Mouse (Mus musculus) A20 (cell line): ENCODE measurements at regions not wholly inside any gene's neighbourhood (a gene's known extent, or its start where the extent isn't known, plus 50 kb on each side); places are given as distances from the start of the nearest gene placed in this dataset.

Source experiments
- DNase-seq: peaks from one replicate; pipeline ENCODE4 v3.0.0-alpha.2; 2011; ENCODE audit warnings: low read depth, low spot score

DNA sequence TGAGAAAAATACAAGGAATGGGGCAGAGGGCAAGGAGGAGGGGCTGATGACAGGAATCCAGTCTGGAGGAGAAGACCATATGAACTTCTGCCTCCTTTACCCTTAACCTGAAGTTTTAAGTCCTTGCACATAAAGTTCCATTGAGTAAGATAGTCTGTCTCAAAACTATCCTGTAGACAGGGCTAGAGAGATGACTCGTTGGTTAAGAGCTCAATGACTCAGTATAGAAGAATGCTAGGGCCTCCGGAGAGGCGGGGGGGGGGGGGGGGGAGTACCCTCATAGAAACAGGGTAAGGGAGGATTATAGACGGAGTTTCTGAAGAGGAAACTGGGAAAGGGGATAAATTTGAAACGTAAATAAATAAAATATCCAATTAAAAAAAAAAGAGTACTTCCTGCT lies 191.8 kb upstream of the Gcfc2 start:
- no peak for DNase-seq

DNA sequence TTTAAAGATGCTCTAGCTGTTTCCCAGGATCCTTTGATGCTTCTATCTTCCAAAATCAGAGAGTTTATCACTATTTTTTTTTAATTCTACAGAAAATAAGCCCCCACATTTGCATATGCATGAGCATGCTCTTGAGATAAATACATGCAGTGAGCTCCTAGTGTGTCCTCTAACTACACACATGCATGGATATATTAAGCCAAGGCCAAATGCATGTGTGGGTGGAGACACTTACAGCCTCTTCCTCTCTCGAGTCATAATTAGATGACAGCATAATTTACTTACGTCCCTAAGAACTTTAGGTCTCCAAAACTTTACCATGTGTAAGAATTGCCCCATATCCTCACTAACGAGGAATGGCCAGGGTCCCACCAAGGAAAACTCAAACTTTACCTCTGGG lies 189.9 kb upstream of the Gcfc2 start:
- DNase-seq: no peak

DNA sequence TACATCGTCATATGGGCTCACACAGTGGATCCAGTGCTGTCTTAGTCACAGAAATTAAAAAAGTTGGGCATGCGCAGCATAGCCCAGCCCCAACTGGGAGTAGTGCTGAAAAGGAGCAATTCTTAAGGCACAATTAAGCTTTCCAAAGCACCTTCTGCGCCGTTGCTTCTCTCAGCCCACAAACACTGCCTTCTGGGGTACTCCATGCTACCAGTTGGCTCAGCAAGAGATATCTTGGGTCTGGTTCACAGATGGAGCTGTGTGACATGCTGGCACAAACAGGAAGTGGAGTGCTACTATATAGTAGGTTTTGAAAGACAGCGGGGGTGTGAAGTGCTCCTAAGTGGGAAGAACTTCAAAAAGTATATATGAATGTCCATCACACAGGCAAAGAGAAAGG lies 185.0 kb upstream of the Gcfc2 start:
- DNase-seq: no peak

DNA sequence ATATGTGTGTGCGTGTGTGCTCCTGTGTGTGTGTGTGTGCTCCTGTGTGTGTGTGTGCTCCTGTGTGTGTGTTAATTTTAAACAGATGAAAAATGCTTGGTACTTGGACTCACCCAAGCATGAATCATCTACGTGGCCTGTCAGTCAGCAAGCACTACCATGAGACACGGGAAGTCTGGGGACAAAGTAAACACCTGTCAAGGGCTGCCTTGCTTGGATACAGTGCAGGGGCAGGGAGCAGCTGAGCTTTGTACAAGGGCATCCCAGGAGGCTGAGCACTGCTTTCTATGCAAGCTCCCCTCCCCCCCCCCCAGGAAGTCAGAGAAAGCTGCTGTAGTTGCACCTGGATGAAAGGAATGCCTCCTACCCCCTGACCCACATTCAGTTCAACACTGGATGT lies 173.8 kb upstream of the Gcfc2 start:
- no peak for DNase-seq

DNA sequence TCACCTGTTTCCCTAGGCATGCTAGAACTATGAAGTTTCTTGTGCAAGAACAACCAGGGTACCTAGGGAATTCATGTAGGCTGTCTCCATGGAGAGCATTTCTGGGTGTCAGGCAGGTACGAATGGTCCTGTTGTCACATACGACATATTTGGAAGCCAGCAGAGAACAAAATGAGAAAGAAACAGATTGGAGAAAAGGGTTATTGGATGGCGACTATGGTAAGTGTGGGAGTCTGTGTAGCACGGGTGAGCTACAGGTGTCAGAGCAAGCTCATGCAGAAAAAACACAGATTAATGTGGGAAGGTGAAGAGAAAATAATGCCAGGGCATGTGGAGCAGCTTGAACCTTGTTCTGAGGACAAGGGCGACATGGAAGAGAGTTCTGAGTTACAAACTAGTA lies 171.8 kb upstream of the Gcfc2 start:
- no peak for DNase-seq

DNA sequence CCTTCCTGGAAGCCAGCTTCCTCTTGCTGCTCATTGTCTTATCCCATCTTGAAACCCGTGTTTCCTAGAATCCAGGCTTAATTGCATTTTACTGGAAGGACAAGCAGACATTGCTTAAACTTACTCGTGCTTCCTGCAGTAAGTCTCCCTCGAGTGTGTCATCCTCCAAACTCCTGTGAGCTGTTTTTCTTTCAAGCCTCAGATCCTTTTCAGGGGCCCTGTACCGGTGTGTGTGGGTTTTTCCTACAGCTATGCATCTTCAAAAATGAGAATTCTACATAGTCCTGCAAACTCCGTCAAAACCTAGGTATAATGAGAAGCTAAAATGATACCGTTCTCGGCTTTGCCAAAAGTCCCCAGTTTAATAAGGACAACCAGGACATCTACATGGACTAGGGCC lies 167.2 kb upstream of the Gcfc2 start:
- no peak for DNase-seq

DNA sequence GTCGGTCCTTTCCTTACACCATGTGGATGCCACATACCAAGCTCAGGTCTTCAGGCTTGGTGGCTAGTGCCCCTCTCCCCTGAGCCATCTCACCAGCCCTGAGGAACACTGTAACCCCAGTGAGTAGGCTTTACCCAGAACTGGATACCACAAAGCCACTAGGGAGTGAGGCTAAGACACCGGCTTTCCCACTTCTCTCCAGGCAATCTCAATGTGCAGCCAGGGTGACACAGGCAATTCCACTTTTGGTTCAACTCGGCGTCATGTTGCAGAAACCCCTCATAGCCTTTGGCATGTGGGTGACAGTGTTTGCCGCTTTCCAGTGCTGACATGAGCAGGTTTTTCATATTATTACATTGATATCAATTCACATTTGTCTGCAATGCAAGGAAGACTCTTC lies 164.6 kb upstream of the Gcfc2 start:
- no peak for DNase-seq

DNA sequence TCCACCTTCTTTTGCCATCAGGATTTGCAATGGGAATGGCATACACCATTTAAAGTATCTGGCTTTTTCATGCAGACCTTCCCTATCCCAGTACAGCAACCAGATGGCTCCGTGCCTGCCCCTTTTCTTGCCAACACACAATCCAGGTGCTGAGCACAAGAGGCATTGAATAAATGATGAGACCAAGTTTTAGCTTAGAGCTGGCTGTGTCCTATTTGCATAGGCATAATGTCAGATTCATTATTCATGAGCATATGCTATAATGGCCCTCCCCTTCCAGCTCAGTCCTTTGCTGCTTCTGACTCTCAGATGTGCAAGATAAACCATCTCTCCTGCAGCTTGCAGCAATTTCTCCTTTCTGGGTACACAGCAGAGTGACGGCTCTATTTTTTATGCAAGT lies 163.3 kb upstream of the Gcfc2 start:
- no peak for DNase-seq

DNA sequence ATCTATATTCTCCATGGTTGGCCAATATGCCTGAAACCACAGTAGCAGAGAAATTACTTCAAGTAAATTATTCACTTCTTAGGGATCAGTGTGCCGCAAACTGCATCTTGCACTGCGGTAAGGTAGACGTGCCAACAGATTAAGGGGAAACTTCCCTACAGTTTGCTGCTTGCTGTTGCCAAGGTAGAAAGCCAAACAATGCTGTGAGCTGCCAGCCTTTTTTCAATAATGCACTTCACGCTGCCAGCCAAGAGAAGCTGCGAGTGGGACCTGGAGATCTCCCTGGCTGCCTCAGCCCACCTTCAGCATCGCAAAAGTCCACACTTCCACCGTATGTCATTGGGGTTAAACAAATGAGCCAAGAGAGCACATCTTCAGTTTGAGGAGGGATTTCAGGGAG lies 157.6 kb upstream of the Gcfc2 start:
- no peak for DNase-seq

DNA sequence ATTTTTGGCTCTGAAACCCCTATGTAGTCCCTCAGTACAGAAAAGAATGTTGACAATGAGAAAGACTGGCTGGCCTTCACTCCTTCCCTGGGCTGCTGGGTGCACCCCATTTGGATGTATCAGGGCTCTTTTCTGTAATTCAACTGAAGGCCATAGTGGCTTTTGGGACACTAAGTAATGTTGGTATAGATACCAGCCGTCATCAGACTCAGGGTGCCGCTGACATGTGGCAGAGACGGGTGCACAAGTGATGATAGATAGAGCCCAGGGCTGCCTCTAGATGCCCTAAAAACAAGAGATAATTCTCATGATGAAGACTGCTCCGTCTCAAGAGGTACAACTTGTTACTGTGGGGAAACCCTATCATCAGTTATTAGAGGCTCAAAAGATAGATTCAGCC lies 156.7 kb upstream of the Gcfc2 start:
- no peak for DNase-seq

DNA sequence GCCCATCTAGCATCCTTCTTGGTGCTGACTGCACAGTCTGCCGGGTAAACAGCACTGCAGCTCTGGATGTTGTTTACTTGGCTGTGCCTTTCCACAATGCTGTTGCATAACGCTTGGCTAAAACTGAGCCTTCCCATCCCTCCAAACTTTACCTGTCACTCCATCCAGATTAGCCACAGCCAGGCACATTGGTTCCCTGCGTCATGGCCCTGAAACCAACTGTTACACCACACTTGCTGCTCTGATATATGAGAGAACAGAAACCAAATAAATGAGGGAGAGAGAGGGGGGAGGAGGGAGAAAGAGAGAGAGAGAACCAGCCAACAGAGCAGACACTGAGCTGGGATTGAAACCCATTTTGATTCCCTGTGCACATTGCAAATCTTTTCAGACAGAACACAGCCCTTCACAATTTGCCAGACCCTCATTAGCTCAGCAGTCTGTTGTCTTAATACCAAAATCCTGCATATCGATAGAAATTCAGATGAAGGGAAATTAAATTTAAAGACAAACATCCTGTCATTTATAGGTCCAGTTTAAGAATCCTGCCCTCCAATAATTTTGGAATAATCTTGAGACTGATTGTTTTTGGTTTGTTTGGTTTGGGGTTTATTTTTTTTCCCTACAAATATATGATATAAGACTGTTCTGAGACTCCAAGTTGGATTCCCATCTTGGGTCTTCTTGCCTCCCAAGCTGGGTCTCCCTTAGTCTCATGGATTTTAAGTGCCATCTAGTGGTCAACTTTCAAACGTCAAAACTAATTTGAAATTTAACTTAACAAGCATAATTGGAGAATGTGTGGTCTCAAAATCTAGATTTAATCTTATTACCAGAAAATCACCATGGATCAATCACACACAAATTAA lies 154.6 kb upstream of the Gcfc2 start:
- peak; percentile 25 for DNase-seq

DNA sequence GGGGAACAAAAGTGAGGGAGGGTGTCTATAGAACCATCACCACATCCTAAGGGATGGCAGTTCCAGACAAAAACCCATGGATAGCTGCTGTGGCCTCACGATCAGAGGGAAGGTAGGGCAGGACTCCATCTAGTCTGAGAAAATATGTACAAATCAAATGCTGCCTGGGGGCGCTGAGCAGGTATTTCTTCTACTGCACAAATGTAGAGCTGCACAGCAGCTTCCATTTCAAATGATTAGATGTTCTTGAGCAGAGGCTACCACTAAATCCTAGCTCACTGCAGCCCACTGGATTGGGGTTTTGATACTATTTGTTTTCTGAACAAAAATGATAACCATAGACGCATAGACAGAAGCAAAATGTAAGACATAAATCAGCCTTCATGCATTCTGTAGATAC lies 153.2 kb upstream of the Gcfc2 start:
- DNase-seq: no peak

DNA sequence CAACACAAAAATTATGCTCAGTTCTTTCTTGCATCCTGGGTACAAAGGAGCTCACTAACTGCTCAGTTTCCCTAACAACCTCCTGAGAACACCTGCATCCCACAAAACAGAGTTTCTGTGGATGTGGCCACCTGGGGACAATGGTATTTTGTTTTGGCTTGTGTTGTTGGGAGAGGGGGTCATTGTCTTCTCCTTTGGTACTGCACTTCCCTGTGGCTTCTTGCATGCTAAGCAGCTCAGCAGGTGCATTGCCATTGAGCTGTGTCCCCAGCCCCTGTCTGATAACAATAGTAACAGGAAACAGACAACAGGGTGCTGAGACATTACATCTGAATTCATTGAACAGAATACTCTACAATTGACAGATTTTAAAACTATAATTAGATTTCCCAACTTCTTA lies 151.6 kb upstream of the Gcfc2 start:
- no peak for DNase-seq

DNA sequence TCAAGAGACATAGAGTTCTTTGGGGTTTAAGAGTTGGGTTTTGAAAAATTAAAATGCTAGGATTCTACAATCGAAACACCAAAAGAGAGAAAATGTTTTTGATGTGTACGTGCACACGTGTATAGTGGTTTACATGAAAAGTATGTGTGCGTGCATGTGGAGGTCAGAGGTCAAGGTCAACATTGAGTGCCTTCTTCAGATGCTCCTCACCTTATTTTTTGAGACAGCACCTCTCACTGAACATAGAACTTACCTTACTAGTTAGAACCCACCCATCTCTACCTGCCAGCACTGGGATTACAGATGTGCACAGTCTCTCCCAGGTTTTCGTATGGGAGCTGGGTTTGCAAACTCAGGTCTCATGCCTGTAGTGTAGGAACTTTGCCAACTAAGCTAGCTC lies 141.3 kb upstream of the Gcfc2 start:
- no peak for DNase-seq

DNA sequence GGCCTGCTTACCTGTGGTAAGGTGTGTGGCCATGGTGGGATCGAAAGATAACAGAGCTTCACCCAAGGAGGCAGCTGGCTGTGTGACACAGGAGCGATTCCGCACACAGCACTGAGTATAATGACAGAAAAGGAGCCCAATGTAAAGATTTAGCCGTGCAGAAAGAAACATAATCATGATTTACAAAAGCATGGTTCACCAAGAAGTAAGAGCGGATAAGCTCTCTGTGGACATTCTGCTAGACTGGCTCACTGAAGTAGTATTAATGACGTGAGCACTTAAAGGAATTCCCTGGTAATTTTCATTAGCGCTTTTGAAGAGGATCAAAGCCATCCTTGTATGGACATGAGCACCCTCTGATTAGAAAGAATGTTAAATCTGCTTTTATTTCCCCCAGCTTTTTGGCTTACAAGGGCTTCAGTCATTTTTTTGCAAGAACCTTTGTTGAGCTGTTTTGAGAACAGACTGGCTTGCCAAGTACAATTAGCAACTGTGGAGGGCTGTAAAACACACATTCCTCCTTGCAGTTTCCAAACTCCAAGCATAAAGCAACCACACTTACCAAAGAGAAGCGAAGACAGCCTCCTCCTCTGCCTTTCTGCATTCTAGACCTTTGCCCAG lies 140.5 kb upstream of the Gcfc2 start:
- DNase-seq: no peak

DNA sequence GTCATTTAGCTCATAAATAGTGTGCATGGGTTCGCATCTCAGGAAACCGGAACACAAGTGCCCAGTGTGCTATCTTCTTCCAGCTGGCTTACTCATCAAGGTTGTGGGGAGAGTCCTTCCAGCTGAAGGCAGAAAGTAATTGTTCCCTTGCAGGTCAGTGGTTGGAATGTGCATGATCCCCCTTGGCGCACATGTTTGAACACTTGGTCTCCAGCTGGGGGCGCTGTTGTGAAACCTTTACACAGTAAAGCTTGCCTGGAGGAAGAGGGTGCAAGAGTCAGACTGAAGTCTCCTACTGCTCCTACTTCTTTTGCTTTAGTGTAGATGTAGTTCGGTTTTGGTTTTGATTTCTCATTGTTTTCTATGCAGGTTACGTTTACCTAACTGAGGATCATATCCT lies 128.2 kb upstream of the Gcfc2 start:
- peak; percentile 9 for DNase-seq

DNA sequence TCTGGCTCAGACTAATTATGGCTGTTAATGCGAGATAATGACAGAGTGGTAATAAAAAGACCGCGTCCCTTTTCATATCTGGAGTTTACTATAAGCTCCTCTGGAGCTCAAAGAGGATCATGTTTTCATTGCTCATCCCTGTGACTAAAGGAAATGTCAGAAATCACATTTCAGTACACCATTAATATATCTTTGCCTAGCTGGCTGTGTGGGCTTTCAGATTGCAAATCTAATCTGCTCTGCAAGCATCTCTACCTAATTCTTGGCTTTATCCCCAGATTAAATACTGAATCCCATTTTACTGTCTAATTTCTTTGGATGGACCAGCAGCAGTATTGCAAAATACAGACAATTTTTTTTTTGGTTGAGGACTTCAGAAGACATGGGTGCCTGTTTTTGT lies 122.6 kb upstream of the Gcfc2 start:
- no peak for DNase-seq

DNA sequence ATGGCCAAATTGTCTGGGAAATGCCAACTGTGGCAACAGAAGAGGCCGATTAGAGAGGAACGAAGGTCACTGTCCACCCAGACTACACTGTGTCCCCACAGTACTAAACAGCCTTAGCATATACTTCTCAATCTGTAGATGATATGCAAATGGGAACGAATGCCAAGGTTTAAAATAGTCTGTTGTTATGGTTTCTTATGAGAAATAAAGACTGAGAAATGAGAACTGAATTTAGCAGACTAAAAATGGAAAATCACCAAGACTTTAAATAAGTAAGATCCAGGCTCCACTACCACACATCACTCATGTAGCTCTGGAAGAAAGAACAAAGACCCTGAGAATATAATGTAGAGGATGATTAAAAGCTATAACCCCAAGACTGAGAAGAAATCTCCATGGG lies 121.7 kb upstream of the Gcfc2 start:
- no peak for DNase-seq

DNA sequence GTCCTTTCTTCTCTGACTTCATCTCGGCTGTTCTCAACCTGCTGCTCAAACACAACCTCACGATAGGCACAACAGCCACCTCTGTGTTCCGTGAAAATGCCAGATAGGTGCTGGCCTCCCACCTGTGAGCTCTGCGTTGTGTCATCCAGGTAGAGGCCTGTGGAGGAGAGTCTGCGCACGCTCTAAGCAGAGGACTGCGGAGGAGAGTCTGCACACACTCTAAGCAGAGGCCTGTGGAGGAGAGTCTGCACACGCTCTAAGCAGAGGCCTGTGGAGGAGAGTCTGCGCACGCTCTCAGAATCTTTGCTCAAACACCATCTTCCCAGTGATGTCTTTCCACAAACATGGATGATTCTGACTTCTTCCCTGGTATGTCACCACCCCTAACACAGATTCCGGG lies 117.5 kb upstream of the Gcfc2 start:
- no peak for DNase-seq

DNA sequence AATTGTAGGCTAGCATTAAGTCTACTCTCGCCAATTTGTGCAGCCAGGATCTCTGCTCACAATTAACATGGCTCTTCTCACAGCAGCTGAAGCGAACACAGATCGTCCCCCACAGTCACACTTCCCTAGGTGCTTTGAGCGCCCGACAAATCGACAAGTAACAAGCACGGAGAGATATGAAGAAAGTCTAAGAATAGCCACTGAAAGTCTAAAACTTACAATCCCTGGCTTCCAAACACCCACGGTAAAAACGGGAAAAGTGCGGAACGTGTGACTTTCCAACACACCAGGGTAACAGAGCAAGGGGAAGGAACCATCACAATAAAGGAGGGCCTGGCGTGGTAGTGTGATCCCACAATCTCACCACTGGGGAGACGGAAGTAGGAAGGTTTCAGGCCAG lies 114.8 kb upstream of the Gcfc2 start:
- DNase-seq: no peak

DNA sequence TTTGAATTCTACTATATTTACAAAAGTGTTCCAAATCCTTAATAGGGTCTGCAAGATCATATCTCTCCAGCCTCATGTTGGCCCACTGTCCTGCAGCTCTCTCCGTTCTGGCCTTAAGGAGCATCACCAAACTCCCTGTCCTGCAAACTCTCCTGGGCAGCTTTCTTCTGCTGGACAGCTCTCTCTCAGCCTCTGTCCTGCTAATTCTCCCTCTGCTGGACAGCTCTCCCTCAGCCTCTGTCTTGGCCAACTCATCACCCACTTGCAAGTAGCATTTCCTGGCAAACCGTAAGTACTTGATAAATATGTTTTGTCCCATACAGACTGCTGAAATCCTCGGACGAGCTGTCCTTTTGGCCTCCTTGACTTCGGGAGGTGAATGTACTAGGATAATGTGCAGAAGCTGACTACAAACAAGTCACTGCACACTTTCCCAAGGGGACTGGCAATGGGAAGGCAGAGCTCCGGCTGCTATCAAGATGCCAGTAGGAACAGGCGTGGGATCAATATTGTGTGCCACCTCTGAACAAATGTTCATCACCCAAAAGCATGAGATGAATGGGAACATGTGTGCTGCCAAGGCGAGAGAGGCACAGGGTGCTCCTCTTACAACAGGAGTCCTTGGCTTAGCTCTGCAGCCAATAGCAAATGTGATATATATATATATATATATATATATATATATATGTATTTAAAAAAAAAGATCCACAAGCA lies 108.1 kb upstream of the Gcfc2 start:
- no peak for DNase-seq

DNA sequence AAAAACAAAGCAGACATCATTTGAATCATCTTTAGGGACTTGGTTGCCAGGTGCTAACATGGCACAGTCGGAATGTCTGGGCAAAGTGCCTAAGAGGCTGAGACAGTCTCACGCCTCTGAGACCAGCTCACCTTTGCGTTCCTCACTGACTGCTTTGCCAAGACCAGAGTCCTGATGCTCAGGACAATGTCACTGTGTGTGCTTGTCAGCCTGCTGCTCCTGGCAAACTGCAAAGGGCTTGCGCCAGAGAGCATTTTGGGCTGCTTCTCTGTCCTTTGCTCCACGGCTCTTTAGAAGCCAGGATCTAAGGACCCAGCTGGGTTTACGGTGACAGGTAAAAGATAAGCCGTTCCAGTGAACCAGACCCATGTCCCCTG lies 107.5 kb upstream of the Gcfc2 start:
- DNase-seq: no peak
